Mouse (Mus musculus): Measurements from ENCODE around the gene Olfr120.
"Not testable (repeated sequence)": the region's sequence is repeated elsewhere in the genome, so short reads cannot be mapped to it uniquely, and the experiment has no call there.

Gene Olfr120

GRCm38 (mm10) chr17:37721508-37721907 is at the start of gene Olfr120:
Gene Olfr120 (plus strand): TSS chr17:37721808.
- no peak for DNase-seq

- DNase-seq = not testable (repeated sequence)
These were observed 25.3 kb upstream of the Olfr120 start, which contains the start of gene Olfr119 for GRCm38 (mm10) chr17:37696264-37696663. Gene Olfr119 (plus strand): TSS chr17:37696564.

DNA sequence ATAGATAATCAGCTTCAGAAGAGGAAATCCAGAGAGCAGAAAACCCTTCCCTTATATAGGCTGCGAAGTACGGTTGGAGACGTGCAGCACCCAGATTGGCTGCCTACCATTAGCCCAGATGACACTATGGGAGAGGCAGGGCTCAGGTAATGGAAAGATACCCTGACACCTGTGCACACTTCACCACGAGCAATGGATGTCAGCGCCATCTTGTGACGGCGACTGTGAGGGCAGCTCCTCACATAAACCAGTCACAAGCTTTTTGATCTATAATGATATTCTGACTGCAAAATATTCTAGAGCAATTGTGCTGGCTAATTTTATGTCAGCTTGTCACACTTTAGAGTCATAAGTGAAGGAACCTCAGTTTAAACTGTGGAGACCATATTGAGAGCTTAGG is 16.5 kb downstream of the Olfr120 start:
- DNase-seq = no peak

DNA sequence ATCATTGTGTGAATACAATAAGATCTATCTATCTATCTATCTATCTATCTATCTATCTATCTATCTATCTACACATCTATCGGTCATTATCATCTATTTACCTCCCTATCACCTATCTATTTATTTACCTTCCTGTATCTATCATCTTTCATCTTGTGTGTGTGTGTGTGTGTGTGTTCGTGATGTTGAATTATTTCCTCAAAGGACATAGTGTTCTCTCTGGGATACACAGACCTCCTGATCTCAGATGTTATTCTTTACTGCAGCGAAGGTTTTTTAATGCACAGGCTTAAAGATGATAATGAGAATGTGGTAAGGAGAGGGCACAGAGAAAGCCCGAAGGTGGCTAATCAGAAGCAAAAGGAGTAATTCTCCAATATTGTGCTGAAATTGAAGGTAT is 46.7 kb downstream of the Olfr120 start, which contains the start of gene Olfr122:
Gene Olfr122, plus strand, starts transcription at position 301 of the 400 bp plus-strand sequence.
- DNase-seq = no peak
